Mouse (Mus musculus): Measurements from ENCODE around the gene Raver2.
"Not testable (repeated sequence)": the region's sequence is repeated elsewhere in the genome, so short reads cannot be mapped to it uniquely, and the experiment has no call there.

The Raver2 gene

GRCm38 (mm10) chr4:101068786-101069153, at the start of gene Raver2:
Gene Raver2, plus strand, starts transcription at chr4:101068983.
- peak; percentile 73 for DNase-seq (ENCODE audit: low read depth, low spot score)

DNA sequence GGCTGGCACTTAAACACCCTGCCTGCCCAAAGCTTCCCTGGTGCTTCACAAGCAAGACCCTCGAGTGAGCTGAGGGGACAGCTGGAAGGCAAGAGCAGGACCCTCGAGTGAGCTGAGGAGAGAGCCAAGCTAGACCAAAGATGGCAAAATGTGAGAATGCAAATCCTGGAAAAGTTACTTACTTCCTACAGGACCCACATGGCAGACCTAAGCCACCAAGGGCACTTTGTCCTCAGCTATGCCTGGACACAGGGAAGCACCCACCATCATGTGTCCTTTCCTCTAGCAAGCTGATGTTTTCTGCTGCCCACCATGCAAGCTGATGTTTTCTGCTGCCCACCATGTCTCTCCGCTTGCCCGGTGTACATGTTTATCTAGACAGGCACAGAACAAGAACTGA, 48.2 kb upstream of the Raver2 start, which contains the start of gene Gm10577:
TSS of gene Gm10577 (minus strand) at position 101 of the 400 bp plus-strand sequence.
- no peak for DNase-seq (ENCODE audit: low read depth, low spot score)

DNA sequence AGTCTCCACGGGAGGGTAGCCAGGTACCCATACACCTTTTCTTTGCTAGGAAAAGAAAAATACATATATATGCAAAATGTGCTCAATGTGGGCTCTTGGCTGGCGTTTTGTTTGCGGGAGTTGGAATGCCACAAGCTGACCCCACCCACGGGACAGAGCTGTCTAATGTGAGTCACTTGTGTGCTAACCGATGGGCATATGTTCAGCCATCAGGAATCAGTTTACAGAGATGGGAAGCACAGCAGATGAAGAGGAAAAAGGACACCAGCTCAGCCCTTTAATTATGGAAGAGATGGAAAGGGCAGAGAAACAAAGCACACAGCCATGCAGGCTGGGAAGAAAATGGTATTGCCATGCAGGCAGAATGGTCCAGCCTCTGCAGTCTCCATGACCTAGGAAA, 42.2 kb upstream of the Raver2 start:
- DNase-seq (ENCODE audit: low read depth, low spot score): no peak

DNA sequence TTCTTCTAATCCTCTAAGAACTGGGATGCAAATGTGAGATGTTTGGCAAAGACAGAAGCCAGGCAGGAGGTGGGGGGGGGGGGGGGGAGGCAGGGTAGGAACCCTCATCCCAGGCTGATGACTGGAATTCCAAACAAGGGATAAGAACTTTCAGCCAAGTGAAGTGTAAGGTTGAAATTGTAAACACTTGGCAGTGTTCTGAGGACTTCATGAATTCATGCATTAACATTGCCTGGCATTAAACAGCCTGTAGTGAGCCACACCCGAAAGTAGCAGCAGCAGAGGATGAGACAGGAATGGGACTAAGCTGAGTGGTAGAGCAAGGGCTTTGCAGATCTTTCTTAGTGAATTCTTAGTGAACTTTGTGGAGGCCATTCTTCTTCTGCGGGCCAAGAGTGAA, 41.8 kb upstream of the Raver2 start:
- no peak for DNase-seq (ENCODE audit: low read depth, low spot score)

GRCm38 (mm10) chr4:101027852-101028411, 40.9 kb upstream of the Raver2 start:
- DNase-seq (ENCODE audit: low read depth, low spot score): no peak

DNA sequence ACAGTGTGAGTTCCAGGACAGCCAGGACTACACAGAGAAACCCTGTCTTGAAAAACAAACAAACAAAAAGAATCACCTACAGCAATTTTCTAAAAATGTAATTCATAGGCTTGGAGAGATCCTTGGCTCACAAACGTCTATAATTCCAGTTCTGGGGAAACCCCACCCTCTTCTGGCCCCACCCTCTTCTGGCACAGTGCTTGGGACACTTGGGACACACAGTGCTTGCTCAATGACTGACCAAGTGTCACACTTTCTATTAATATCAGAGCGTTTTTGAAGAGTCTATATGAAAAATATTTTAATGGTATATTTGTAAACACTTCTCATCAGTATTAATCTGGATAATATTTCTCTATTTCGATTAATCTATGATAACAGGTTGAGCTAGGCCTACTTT, 35.7 kb upstream of the Raver2 start:
- DNase-seq (ENCODE audit: low read depth, low spot score): no peak

DNA sequence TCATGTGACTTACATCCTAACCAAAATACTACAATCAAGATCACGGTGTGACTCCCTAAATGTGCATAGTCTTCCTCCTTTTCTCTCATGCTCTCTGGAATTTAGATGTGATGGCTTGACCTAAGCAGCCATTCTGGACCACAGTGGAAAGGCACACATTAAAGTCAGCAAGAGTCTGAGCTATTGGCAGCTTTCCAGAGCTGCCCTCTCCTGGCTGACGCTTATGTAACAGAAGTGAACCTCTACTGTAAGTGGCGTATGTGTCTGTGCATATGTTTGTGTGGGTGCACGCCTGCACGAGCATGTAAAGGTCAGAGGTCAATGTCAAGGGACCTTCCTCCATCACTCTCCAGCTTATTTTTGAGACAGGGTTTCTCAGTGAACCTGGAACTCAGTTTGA, 33.7 kb upstream of the Raver2 start:
- no peak for DNase-seq (ENCODE audit: low read depth, low spot score)

DNA sequence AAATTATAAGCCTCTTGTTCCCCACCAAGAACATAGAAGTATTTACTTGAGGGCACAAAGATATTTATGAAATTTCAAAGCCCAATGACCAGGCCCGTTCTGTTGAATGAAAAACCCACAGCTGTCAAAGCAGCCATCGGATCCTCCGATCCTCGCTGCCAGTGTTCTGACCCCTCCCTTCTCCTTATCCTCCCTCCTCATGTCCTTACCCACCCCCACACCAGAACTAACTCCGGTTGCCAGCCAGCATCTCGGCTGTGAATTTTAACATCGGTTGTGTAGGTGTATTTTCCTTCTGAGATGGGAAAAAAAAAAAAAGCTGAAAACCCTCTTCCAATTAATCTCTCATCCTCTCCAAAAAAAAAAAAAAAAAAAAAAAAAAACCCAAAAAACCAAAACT, 31.6 kb upstream of the Raver2 start:
- DNase-seq (ENCODE audit: low read depth, low spot score): no peak

- no peak for DNase-seq (ENCODE audit: low read depth, low spot score)
Measured at GRCm38 (mm10) chr4:101043691-101044090, 25.1 kb upstream of the Raver2 start.

GRCm38 (mm10) chr4:101044149-101044548, 24.6 kb upstream of the Raver2 start:
- no peak for DNase-seq (ENCODE audit: low read depth, low spot score)

- DNase-seq (ENCODE audit: low read depth, low spot score): no peak
Measured at GRCm38 (mm10) chr4:101046576-101046975, 22.2 kb upstream of the Raver2 start.

DNA sequence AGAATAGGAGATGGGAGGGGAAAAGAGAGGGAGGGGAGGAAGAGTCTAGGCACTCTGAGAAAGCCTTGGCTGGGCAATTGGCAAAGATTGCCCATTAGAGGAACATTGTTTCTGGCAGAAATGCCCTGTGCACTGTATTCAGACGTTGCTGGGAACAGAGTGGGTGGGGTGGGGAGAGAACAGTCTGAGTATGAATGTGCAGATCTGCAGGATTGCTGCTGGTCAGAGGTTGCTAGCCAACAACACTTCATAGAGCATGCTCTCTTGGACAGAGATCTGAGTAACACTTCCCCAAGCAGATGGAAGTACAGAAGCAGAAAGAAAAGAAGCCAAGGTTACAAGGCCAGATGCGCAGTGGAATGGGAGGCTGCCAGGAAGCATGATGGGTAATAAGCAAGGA, 6.6 kb upstream of the Raver2 start:
- DNase-seq (ENCODE audit: low read depth, low spot score): no peak

DNA sequence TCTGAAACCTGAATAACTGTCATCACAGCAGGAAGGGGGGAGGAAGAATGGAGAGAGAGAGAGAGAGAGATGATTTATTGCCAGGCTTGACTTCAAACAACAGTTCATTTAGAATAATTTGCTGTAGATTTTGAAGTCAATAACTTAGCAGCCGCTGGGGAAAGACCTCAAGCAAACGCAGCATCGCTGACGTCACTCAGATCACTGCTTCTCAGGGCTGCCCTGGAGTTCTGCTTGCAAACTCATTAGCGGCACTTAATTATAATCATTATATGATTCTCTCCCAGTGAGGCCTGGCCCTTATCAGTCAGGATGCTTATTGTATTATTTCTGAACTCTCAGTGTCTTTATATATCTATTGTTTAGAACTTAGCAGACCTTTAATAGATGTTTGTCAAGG, 2.4 kb upstream of the Raver2 start:
- DNase-seq (ENCODE audit: low read depth, low spot score): no peak

DNA sequence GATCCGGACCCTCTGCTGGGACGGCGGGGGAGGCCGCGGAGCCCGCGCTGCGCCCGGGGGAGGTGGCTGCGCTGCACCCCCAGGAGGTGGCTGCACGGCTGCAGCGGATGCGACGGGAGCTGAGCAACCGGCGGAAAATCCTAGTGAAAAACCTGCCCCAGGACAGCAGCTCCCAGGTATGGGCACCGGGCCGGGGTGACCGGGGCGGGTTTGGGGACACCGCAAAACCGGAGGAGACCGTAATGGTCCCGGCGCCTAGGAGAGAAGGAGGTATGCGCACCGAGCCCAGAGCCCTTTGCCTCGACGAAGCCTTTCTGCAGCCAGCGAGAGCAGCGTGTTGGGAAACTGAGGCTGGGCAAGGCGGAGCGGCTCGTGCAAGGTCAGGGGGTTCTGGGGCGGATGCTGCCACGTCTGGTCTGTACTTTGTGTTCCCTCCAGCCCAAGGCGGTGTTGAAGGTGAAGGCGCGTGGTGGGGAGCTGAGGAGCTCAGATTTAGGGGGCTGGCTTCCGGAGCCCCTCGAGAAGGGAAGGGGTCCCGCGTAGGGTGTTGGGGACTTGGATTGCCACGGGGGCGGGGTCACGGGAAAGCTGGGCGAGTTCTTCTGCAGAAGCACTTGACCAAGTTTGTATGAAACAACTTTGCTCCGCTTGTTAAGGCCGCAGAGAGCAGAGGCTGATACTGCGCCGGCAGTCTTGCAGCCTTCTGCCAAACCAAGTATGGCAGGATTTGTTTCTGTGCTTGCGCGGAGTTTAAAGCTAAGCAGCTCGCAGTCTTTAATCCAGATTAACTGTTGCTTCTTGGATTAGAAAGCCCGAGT, 580 bp downstream of the Raver2 start:
- peak; percentile 46 for DNase-seq (ENCODE audit: low read depth, low spot score)

DNA sequence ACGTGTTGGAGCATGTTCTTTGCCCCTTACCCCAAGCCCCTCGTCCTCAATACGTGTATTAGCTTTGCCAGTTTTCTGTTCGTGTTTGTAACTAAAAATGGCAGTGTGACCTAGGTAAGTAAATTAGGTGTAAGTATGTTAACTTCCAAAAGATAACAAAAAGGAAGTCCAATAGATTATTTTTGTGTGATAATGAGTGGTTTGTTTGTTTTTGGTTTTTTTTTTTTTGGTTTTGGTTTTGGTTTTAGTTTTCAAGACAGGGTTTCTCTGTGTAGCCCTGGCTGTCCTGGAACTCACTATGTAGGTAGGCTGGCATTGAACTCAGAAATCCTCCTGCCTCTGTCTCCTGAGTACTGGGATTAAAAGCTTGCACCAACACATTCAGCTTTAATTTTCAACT, 2.8 kb downstream of the Raver2 start:
- no peak for DNase-seq (ENCODE audit: low read depth, low spot score)

GRCm38 (mm10) chr4:101076425-101076824, 7.6 kb downstream of the Raver2 start:
- no peak for DNase-seq (ENCODE audit: low read depth, low spot score)

GRCm38 (mm10) chr4:101080016-101080415, 11.2 kb downstream of the Raver2 start:
- DNase-seq (ENCODE audit: low read depth, low spot score): no peak

DNA sequence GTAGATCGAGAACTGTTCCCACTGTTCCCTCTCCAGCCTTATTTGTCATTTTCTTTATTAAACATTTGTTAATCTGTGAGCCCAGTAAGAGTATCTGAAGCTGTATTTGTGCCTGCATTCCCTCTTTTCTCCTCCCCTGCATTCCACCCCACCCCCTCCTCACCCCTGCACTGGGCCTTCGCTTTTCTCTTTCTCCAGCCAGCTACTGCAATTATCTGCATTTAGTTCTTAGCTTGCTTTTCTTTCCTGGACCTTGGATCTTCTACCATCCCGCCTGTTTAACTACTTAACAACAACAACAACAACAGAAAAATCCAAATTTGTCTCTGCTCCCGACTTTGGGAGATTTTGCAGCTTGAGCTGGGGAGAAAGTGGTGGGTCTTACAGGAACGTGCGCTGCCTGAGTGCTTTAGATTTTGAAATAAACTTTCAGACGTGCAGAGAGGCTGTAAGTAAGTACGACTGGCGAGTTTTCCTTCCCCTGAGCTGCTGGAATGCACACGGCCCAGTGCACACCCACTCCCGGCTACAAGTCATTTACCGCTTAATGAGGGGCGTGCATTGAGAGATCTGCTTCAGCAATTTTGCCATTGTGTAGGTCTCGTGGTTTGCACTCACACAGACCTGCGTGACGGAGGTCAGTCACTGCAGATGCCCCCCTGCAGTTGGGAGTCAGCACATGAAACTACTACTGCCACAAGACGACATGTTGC, 13.5 kb downstream of the Raver2 start:
- DNase-seq (ENCODE audit: low read depth, low spot score): peak; percentile 37

DNA sequence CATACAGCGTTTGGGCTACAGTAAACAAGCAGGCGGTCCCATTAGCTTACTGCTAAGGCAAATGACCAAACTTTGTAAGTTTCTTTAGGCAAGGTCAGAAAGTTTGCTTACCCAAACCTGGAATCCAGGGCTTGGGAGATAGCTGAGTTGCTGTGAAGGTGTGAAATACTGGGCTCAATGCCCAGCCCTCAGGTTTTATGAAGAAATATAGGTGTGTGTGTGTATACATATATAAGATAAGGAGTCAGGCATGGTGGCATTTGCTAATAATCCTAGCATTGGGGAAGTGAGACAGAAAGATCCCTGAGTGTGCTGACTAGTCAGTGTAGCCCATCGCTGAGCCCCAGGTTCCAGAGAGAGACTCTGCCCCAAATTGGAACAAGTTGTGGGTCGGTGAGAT, 16.1 kb downstream of the Raver2 start:
- no peak for DNase-seq (ENCODE audit: low read depth, low spot score)

GRCm38 (mm10) chr4:101086040-101086439, 17.3 kb downstream of the Raver2 start:
- DNase-seq (ENCODE audit: low read depth, low spot score): no peak

- DNase-seq (ENCODE audit: low read depth, low spot score): no peak
Measured at GRCm38 (mm10) chr4:101087721-101088120, 18.9 kb downstream of the Raver2 start.

DNA sequence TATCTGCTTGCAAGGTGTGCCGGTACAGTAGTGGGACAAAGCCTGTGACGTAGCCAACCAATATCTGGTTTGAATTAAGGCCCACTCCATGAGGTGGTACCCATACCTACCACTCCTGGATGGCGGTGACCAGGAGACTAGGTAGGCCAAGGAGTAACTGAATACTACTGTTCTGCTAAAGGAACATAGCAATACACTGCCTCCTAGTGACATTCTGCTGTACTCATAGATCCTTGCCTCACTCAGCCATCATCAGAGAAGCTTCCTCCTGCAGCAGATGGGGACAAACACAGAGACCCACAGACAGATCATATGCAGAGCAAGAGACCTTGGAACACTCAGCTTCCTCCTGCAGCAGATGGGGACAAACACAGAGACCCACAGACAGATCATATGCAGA, 21.8 kb downstream of the Raver2 start:
- DNase-seq (ENCODE audit: low read depth, low spot score): not testable (repeated sequence)

GRCm38 (mm10) chr4:101093292-101093691, 24.5 kb downstream of the Raver2 start:
- no peak for DNase-seq (ENCODE audit: low read depth, low spot score)
